Mouse (Mus musculus) kidney, postnatal 10 days (tissue): ENCODE results near the gene B230217C12Rik.

Experiments used
- DNase-seq: peaks from one replicate; pipeline ENCODE4 v3.0.0; 2021; ENCODE audit warnings: mixed read lengths

The B230217C12Rik gene

DNA sequence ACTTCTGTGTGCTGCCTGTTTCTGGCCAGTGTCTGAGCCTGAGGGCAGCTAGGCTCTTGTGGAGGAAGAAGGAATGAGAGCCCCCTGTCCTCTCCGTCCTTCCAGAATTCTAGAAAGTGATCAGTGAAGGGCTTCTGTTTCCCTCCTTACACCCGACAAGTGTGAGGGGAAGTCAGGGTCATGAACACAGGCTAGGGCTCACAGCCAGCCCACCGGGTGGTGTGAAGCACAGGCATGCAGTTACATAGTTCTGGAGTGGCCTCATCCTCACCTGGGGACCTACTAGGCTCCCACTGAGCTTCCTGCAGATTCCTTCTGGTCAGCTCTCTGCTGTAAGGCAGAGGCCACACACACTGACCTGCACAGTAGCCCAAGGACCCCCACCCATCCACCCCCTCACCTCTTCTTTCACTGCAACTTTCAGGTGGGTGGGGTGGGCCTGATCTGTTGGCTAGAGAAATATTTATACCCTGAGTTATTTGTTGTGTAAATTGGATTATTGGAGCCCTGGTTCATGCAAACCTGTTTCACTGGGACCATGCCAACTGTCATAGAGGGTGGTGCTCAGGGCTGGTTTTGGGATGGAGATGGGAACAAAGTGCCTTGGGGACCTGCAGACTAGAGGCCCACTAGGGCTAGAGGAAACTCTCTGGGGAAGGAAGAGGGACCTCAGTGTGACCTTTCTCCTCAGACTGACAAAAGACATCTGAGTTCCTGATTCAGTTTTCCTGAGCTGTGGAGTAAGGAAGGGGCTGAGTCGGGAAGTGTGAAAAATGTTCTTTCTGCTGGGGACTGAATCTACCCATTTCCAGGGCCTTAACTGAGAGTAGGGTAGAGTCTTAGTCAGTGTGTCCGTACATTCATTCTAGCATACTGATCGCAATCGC, 31.1 kb upstream of the B230217C12Rik start:
- no peak for DNase-seq

DNA sequence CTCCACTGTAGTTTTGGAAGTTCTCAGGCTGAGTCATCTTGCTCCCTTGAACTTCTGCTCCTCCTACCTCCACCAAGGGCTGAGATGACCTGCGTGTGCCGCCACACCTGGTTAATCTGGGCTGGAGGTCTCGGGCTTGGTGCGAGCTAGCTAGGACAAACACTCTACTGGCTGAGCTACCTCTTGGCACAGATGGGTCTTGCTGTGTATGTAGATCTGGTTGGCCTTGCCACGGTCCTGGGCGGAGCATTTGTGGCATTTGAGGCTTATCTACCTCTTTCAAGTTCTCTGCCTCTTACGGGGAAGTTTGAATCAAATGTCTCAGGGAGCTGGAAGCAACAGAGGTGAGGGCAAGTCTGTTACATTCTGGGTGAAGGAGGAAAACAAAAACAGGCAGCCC, 30.2 kb upstream of the B230217C12Rik start:
- DNase-seq, result no peak

DNA sequence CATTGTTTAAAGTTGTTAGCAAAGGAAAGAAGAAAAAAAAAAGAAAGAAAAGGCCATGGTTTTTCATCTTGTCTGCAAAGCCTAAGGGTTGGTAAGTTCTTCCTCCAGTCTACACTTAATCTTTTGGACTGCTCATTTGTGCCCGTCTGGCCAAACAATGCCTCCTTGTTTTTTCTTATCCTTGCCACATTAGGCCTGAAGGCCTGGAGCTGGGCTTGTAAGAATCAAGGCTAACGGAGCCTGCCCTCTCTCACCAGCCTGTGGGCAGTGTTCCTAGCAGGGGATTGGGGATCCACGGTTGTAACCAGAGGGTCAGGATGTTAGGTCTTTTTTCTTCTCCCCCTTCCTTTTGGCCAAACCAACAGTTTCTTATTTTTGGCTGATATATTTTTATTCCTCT, 29.6 kb upstream of the B230217C12Rik start:
- no peak for DNase-seq

- DNase-seq, result peak; percentile 83
Measured at GRCm38 (mm10) chr11:97811569-97812362, 28.8 kb upstream of the B230217C12Rik start.

DNA sequence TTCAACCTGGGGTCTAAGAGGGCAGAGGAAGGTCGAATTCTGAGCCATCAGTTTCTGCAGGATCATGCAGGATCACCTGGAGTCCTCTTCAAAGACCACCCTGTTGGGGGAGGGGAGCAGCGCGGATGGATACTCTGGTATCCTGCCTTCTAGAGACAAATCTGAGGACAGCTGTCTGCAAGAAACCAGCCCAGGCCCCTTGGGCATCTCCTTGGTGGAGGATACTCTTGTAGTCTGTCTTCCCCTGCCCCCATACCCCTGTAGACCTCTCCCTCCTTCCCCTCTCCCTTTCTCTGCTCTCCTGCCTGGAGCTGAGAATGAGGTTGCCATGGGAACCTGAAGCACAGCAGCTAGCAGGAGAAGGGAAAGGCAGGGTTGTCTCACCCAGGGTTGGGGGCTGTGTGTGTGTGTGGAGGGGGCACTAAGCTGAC, 28.1 kb upstream of the B230217C12Rik start:
- DNase-seq, result no peak

- DNase-seq, result no peak
Measured at GRCm38 (mm10) chr11:97813085-97813484, 27.5 kb upstream of the B230217C12Rik start.

- peak; percentile 78 for DNase-seq
Measured at GRCm38 (mm10) chr11:97813746-97814515, 26.6 kb upstream of the B230217C12Rik start.

DNA sequence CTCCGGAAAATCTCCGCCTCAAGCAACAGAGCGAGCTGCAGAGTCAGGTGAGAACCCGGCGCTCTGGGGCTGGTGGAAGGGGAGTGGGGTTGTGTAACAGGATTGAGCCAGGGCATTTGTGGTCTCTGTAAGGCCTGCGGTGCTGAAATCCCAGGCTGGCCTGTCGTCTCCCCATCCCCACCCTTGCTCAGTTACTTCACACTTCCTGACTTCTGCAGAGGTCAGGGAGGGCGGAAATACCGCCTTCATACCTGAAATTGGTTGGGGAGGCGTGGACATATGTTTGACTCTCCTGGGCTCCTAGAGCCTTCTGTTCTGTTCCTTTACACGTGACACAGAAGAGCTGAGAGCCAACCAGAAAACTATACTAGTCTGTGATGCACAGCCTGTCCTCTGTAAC, 24.8 kb upstream of the B230217C12Rik start:
- DNase-seq, result no peak

- DNase-seq, result no peak
Measured at GRCm38 (mm10) chr11:97816176-97816575, 24.4 kb upstream of the B230217C12Rik start.

DNA sequence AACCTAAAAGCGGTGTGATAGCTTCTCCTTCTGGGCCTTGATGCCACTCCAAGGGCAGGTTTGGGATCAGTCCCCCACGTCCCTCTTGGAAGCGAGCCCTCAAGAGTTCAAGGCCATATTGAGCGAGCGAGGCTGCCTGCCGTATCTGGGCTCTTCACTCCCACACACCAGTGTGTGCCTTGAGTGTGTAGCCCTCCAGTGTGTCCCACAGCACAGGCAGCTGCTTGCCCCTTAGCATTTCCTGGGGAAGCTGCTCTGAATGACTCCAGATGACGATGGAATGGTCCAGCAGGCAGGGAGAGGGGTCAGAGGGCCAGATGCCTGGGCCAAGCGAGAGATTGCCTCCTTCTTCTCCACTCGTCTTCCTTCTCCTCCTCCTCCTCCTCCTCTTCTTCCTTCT, 23.7 kb upstream of the B230217C12Rik start:
- no peak for DNase-seq

DNA sequence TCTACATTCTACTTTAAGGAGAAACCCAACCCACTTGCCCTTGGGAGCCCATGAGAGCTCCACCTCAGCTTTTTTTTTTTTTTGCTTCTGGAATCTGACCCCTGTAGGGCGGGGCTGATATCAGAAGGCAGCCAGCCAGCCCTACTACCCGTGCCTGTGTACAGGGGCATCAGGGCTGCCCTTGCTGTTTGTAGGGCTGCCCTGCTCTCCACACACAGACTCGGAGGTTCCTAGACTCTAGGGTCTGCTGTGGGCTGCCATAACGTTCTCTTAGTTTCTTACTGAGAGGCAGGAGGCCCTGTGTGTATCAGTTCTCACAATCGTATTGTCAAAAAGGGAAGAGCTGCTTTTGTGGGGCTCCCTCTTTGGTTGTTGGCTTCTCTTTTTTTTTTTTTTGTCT, 23.2 kb upstream of the B230217C12Rik start:
- peak; percentile 69 for DNase-seq

GRCm38 (mm10) chr11:97818003-97818402, 22.6 kb upstream of the B230217C12Rik start:
- DNase-seq, result no peak

DNA sequence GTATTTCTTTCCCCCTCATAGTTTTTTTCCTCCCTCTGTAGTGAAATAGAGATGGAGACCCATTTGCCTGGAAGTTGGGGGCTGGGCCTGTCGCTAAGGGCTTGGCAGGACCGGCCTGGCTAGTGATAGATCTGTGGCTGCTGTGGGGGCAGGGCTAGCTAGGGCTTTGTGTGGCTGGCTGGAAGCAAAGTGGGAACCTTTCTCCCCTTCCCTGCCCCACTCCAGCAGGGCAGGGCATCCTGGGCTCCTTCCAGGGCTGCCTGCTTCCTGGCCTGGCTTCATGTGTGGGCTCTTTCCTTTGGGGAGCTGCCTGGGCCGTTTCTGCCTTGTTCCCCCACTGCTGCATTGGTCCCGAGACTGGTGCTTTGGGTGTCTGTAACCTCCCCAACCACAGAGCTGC, 22.0 kb upstream of the B230217C12Rik start:
- peak; percentile 73 for DNase-seq

- no peak for DNase-seq
Measured at GRCm38 (mm10) chr11:97819102-97819501, 21.5 kb upstream of the B230217C12Rik start.

DNA sequence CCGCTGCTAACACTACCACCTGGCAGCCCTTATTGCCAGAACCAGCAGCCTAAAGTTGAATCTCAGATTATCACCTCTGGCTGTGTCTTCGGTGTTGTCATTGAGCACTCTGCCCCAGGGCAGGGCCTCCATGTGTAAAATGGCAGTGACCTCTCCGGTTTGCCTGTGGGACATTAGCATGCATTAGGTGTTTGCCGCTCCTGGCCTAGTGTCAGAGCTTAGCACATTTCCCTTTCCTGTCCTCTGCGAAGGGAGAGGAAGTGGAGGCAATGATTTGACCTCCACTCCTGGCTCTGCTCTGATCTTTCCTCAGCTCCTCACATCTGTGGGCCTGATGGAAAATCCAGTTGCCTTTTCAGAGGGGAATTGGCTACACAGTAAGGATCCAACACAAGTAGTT, 20.7 kb upstream of the B230217C12Rik start:
- DNase-seq, result no peak

DNA sequence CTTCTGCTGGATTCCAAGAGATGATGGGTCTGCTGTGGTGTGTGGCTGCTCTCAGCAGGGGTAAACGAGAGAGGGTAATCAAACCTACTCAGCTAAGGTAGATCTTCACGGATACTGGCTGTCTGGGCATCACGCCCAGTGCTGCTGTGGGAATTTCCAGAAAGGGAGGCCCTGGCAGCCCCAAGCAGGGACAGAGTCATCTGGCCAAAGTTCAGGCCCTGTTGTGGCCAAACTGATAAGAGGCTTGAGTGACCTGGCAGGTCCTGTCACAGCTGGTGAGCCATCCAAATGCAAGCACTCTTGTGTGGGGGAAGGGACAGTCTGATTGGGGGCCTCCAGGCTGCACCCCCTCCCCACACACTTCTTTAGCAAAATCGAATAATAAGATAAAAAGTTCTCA, 19.7 kb upstream of the B230217C12Rik start:
- peak; percentile 87 for DNase-seq

DNA sequence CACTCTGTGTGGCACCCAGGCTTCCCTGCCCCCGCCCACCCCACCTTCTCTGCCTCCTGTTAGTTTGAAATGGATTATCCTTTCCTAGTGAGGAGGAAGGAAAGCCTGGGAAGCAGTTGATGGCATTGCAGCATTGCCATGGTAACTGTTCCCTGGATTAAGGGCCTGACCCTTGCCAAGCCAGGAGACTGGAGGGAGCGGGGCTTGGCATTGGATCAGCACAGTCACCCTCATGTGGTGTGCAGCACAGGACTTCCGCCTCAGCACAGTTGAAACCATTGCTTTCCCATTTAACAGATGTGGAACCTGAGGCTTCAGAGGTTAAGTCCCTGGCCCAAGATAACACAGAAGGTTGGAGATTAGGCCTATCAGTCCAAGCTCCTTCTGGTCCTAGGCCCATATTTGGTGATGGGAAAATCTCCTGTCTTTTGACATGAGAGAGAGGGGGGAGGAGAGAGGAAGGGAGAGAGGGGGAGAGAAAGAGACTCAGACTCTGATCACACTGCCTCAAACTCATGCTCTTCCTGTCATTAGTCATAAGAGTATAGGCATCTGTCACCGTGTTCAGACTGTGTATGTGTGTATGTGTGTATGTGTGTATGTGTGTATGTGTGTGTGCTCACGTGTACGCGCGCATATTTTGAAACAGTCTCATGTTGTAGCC, 19.0 kb upstream of the B230217C12Rik start:
- no peak for DNase-seq

- peak; percentile 72 for DNase-seq
Measured at GRCm38 (mm10) chr11:97822840-97823603, 17.6 kb upstream of the B230217C12Rik start.

DNA sequence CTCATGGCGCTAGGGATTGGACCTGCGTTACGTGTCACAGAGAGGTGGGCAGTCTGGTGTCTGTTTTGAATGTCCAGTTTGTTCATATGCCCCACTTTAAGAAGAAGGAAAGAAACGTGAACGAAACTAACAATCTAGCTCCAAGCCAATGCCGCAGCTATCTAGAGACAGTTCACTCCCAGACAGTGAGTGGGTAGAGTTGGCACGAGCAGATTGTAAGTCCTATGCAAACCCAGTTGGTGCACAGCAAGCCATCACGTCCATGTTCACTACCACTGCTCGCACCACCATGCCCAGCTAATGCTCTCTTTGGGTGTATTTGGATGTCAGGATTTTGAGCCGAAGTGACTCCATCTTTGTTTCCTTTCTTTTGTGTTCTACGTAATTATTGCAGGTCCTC, 16.4 kb upstream of the B230217C12Rik start:
- DNase-seq, result no peak

DNA sequence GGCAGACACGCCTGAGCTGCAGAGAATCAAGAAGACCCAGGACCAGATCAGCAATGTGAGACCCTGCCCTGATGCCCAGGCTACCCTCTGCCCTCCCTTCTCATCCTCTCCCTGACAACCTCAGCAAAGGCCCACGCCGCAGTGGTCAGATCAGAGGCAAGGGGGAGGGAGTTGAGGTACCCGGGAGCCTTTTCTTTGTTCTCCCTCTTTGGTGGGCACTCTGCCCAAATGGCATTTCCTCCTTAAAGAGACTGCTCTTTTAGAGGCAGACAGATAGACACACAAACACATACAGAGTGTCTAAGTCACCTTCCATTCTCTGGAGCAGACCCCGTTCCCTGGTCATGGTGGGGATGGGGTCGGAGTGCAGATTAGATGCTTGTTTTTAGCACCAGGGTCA, 15.7 kb upstream of the B230217C12Rik start:
- DNase-seq, result no peak

- DNase-seq, result no peak
Measured at GRCm38 (mm10) chr11:97825295-97825694, 15.3 kb upstream of the B230217C12Rik start.

GRCm38 (mm10) chr11:97825971-97826370, 14.6 kb upstream of the B230217C12Rik start:
- DNase-seq, result no peak
